Mouse (Mus musculus) large intestine, adult 2 months (tissue): ENCODE data around the gene Lysmd3. TPM values are rescaled to one million over a fixed set of nuclear protein-coding genes. Genes with fewer than 3 reads are reported as not detected.

Experiments used
- polyA plus RNA-seq: library from polyadenylated mRNA; depleted of rRNA; stranded (reverse); fragments of >200 nt; gene quantifications from 2 replicates; pipeline ENCODE4 v1.2.3, GENCODE M21; 2012; rRNA removed

Lysmd3 gene
- polyA plus RNA-seq, 1 experiment, result 3.9 TPM

Other genes starting within 250 kb of the Lysmd3 start
- 0.15 and 0.23 TPM in 2 replicates for gene Adgrv1, start 24.5 kb upstream of the Lysmd3 start, polyA plus RNA-seq
- 2.5 and 4.9 TPM in 2 replicates for gene Polr3g, start 53.4 kb downstream of the Lysmd3 start, polyA plus RNA-seq
- gene Mblac2, start 53.7 kb downstream of the Lysmd3 start, polyA plus RNA-seq, result 0.64 and 1.5 TPM in 2 replicates
- gene Cetn3, start 125.4 kb downstream of the Lysmd3 start, polyA plus RNA-seq, result 4.3 and 5.6 TPM in 2 replicates